Mouse (Mus musculus) embryo, embryonic 10.5 days (tissue): ENCODE results near the gene Scaf1.

Experiments used
- DNase-seq: peaks from one replicate; pipeline ENCODE4 v3.0.0-alpha.2; 2015; ENCODE audit warnings: low spot score

Gene Scaf1

DNA sequence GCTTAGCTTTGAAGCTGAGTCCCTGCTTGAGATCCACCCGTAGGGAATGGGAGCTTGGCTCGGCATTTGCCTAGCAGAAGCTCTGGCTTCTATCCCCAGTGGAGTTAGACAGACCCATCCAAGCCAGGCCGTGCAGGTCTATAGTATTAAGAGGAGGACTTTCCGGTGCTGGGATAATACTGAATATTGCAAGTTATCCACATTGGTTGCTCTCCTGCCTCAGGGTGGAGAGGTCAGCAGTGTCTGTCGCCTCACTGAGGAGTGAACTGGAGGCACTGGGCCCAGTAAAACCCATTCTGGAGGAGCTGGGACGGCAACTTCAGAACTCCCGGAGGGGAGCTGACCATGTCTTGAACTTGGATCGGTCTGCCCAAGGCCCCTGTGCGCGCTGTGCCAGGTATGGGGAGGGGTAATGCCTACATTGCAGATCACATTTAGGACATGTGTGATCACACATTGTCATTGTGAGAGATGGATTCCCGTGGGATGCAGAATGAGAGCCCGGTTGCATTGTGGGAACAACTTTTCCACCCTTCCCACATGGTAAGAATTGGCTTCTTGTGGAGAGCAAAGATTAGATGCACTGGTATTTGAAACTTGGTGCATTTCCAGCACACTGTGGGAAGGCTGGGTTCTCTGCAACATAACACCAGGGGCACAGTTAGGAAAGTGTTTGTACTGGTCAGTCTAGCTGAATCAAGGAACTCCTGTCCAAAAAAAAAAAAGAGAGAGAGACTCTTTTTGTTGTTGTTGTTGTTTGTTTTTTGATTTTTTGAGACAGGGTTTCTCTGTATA is 61.9 kb downstream of the Scaf1 start:
- DNase-seq: no peak

DNA sequence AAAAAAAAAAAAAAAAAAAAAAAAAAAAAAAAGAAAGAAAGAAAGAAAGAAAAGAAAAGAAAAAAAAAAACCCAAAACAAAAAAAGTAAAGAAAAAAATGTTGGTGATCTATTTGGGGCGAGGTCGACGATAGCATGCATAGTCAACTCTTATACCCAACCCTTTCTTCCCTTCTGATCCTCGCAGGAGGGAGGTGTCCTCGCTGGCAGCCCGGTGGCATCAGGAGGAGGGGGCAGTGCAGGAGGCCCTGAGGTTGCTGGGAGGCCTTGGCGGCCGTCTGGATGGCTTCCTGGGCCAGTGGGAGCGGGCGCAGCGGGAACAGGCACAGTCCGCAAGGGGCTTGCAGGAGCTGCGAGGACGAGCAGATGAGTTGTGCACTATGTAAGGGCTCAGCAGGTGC is 62.6 kb downstream of the Scaf1 start:
- DNase-seq: no peak
